Mouse (Mus musculus): ENCODE measurements around the gene Aebp1. TPM values are rescaled to one million over a fixed set of nuclear protein-coding genes. Genes with fewer than 3 reads are reported as not detected.

Gene Aebp1
- 10 to 100 TPM in 1 of 2 experiments, 1 to 10 TPM in 1; 5.1 to 14.0 TPM for total RNA-seq (2021)
- long read RNA-seq, experiment 1, partial matches to known transcripts: 3 of 5 reads
- long read RNA-seq, experiment 1, other reads (novel, unspliced or antisense): 1 of 5 reads
- long read RNA-seq, experiment 2, partial matches to known transcripts: 7 of 11 reads
- long read RNA-seq, experiment 2, other reads (novel, unspliced or antisense): 3 of 11 reads

DNA sequence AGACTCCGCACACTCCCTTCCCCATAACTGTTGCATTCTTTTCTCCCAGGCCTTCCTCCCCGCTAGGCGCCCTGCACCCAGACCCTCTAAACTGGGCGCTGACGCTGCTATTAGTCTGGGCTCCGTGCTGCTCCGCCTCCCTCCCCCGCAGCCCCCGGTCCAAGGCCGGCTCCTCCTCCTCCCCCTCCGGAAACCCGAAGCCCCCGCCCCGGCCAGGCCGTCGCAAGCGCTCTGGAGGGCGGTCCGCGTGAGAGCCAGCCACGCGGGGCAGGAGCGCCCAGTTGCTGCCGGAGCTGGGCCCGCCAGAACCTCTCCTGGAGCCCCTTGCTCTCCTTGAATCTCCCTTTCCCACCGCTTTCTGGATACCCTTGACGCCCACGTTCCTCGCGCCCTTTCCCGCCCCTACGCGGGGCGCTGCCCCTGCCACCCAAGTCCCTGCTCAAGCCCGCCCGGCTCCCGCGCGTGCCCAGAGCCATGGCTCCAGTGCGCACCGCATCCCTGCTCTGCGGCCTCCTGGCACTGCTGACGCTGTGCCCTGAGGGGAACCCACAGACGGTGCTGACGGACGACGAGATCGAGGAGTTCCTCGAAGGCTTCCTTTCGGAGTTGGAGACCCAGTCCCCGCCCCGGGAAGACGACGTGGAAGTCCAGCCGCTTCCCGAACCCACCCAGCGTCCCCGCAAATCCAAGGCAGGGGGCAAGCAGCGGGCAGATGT is at the start of gene Aebp1:
TSS of gene Aebp1 (plus strand) at position 270 of the 716 bp plus-strand sequence.
- DNase-seq (ENCODE audit: low spot score in 2 of 2): no peak

- no peak for DNase-seq (ENCODE audit: low spot score in 2 of 2)
Observed at GRCm38 (mm10) chr11:5813381-5813780, 48.4 kb upstream of the Aebp1 start.

DNA sequence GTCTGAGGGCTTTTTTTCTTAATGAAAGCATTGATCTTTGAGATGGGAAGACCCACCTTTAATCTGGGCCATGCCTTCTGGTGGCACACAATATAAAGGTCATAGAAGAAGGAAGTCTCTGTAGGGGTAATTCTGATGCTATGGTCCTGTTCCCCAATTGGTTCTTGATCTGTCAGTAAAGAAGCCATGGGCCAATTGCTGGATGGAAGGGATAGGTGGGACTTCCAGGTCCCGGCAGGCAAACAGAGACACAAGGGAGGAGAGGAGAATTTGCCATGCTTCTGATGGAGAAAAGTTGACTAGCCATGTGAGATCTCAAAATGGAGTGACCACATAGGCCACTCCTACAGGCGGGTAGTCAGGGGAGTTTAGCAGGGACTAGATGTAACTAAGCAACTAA is 42.5 kb upstream of the Aebp1 start:
- DNase-seq (ENCODE audit: low spot score in 2 of 2): no peak

- no peak for DNase-seq (ENCODE audit: low spot score in 2 of 2)
Observed at GRCm38 (mm10) chr11:5825432-5825831, 36.3 kb upstream of the Aebp1 start.

DNA sequence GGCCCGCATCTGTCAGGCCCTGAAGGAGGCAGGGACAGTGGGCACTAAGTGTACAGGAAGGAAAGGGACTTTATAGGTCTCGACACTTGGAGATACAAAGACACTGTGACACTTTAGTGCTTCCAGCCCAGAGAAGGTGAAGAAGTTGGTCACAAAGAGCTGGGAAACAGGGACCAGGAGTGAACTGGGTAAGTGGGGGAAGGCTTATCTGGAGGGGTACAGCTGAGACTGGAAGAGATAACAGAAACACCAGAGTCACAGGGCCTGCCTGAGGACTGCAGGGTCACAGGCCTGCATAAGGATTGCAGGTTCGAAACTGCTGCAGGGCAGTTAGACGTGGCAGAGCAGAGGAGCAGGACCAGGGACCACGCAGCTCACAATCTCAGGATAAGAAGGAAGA is 33.8 kb upstream of the Aebp1 start:
- DNase-seq (ENCODE audit: low spot score in 2 of 2): no peak

DNA sequence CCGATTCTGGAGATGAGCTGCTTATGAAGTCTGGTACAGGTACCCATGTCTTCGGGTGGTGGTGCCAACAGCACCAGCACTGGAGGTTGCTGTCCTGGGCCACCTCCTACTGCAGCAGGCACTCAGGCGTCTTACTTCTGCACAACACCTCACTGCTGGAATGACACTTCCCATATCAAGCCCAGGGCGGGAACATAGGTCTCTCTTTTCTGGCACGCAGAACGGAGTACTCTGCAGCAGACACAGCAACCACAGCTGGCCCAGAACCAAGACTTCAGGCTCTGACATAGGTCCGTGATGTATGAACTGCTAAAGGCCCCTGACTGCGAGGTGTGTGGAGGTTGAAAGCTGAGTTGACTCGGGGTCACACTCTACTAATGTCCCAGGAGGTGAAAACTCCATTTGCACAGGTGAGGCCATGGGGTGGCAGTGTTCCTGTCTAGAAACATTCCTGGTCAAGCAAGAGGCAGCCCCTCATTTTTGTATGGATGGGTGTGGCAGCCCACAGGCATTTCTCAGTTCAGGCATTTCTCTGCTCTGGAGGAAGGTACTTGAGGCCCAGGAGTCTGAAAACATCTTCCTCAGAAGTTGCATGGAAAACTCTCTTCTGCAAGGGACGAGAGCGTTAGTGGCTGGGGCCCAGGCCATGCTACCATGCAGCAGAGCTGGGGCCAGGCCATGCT is 33.1 kb upstream of the Aebp1 start:
- DNase-seq (ENCODE audit: low spot score in 2 of 2): no peak

DNA sequence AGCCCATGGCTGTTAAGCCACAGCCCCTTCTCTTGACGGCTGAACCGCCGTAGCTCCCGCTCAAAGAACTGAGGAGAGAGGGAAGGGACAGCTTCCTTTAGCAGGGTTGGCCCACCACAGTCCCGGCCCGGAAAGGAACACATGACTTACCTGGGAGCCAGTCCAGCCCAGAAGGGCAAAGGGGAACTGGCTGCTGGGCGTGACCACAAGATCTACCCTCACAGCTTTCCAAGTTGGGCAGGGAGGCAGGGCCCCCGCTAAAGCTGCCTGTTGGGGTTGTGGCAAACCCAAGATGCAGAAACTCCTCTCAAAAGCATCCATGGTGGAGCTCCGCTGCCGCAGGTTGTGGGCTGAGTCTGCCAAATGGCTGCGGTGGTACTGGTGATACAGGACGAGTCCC is 32.4 kb upstream of the Aebp1 start:
- no peak for DNase-seq (ENCODE audit: low spot score in 2 of 2)

- DNase-seq (ENCODE audit: low spot score in 2 of 2): no peak
Observed at GRCm38 (mm10) chr11:5834506-5834905, 27.2 kb upstream of the Aebp1 start.

GRCm38 (mm10) chr11:5835057-5835456 is 26.7 kb upstream of the Aebp1 start:
- no peak for DNase-seq (ENCODE audit: low spot score in 2 of 2)

DNA sequence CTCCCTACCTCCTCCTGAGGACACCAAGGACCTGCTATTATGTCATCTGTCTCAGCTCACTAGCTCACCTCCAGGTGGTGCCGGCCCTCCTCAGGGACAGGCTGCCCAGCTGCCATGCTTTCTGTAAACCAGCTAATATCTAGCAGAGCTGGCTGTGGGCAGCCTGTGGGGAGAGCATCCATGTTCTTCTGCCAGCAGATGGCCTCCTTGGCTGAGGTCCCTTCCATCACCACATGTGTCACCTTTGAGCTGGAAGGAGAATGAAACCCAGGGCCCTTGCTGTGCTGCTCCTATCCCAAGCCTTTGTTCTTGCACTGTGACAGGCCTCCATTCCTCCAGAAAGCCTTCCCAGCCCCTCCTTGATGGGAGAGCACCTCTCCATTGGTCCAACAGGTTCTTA is 25.6 kb upstream of the Aebp1 start:
- no peak for DNase-seq (ENCODE audit: low spot score in 2 of 2)

DNA sequence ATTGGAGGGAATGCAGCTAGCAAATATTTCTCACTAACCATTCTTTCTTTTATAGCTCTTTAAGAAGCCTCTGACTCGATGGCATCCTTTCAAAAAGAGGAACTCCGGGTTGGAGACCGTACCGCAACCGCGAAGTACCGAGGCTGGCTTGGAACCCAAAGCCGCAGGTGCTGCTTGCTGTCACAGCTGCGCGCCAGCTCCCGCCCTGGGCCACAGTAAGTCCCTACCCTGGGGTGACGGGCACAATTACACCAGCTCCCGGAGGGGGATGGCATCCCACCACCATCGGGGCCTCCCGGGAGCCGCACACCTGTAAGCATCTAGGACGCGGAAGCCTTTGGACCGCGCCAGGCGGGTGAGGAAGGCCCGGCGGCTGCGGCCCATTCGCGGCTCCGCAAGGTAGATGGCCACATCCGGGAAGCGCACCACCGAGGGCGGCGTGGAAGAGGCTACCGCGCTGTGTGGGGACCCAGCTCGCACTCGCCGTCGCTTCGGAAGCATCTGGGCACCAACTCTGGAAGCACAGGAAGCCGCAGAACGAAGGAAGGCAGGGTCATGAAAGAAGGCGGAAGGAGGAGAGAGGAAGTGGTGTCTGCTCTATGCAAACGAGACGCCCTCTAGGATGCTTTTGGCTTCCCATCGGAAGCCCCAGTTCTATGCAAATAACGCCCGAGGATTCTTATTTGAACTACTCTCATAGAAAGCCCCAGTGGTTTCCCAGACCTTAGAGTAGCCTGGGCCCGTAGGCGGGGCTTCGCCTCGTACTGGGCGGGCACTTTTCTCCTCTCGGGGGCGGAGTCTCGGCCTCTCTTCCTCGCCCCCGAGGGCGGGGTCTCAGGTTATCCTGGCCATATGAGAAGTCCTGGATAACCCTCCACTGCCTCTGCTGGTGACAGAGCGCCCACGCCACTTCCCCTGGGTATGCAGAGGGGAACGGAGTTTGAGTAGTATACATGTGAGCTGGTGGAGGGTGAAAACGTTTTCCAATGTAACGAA is 24.2 kb upstream of the Aebp1 start, which contains the start of gene Polm:
TSS of gene Polm (minus strand) at position 766 of the 996 bp plus-strand sequence.
- peak; percentile 82 to 88 for DNase-seq (ENCODE audit: low spot score in 2 of 2)

GRCm38 (mm10) chr11:5840346-5840745 is 21.4 kb upstream of the Aebp1 start:
- DNase-seq (ENCODE audit: low spot score in 2 of 2): no peak

DNA sequence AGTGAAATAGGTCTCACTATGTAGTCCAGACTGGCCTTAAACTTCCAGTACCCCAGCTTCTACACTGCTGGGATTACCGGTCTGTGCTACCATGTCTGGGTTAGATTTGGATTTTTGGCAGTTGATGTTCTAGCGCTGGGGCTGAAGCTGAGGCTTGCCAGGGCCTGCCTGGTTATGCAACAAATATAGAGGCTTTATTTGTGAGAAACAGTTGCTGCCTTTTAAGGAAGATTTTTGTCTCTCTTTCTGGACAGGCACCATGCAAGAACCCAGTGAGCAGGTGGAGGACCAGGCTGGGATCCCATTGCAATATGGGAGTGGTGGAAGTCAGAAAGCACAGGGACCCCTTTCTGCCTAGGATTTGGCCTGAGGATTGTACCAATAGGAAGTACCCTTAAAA is 20.0 kb upstream of the Aebp1 start:
- DNase-seq (ENCODE audit: low spot score in 2 of 2): no peak

DNA sequence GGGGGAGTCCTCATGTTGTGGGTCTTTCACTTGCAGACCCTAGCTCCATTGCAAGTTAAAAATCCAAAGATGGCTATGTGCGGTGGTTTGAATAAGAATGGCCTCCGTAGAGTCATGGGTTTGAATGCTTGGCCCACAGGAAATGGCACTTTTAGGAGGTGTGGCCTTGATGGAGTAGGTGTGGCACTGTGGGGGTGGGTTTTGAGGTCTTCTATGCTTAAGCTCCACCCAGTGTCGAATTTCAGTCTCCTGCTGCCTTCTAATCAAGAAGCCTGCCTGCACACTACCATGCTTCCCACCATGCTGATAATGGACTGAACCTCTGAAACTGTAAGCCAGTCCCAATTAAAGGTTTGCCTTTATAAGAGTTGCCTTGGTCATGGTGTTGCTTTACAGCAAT is 18.6 kb upstream of the Aebp1 start:
- no peak for DNase-seq (ENCODE audit: low spot score in 2 of 2)

- no peak for DNase-seq (ENCODE audit: low spot score in 2 of 2)
Observed at GRCm38 (mm10) chr11:5846639-5847345, 15.0 kb upstream of the Aebp1 start.

DNA sequence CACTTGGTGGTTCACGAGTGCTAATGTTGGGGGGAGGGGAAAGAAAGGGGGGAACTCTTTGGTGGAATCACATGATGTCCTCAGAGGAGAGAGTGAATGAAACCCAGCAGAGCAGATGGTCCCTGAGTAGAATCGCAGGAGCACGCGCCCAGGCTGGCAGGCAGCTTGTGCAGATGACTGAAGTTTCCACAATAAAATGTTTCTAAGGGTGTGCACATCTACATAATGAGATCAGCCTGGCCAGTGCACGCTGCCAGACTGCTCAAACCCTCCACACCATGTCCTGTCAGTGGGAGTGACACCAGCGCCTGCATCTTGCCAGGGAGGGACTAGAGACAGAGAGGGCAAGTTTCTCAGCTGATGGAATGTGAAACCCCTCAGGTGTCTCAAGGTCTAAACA is 13.0 kb upstream of the Aebp1 start:
- peak; percentile 61 to 84 for DNase-seq (ENCODE audit: low spot score in 2 of 2)

- no peak for DNase-seq (ENCODE audit: low spot score in 2 of 2)
Observed at GRCm38 (mm10) chr11:5849316-5849715, 12.4 kb upstream of the Aebp1 start.

- no peak for DNase-seq (ENCODE audit: low spot score in 2 of 2)
Observed at GRCm38 (mm10) chr11:5850452-5850851, 11.3 kb upstream of the Aebp1 start.

DNA sequence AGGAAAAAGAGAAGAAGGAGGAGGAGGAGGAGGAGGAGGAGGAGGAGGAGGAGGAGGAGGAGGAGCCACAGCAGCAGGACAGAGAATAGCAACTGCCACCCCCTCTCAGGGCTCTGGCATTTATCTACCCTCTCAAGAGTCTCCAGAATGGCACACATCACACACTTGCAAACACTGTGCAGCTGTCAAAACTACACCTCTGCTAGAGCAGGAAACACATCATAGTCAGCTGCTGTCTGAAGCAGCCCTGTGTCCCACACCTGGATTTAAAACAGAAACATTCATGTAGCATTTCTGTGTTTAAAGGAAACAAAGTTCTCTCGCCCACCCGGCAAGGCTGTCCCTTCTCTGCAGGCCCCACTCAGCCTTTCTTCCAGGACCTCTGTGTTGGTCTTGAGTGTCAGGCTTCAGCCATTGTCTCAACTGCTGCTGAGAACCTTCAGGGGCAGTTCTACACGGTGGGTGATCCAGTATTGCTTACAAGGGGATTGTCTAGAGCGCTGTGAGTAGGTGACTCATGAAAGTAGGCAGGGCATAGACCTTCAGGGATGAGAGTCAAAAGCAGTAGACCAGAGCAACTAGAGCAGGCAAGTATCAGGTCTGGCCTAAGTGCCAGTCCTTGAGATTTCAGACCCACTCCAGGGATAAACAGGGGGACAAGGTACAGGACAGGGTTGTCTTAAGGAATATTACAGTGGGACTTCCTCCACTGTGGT is 10.6 kb upstream of the Aebp1 start:
- DNase-seq (ENCODE audit: low spot score in 2 of 2): no peak

DNA sequence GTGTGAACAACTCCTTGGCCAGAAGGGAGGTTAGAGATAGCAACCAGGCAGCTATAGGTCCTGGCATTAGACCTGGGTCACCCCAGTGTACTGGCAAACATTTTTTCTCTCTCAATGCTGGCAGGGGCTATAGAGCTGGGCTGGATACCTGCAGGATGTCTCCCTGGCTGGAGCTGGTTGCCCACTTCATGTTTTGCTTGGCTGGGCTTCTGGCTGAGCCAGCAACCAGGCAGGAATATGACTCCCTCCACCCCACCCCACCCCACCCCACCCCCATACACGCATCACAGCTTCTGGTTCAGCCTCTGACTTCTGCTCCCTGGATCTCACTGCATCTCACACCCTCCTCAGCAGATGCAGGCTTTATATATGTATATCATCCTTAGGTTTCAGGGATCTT is 9.4 kb upstream of the Aebp1 start:
- DNase-seq (ENCODE audit: low spot score in 2 of 2): no peak

Data from layer of hippocampus, postnatal 14 days (tissue).